ENCODE assay signal across 24 mouse cellular contexts in the genomic region with DNA sequence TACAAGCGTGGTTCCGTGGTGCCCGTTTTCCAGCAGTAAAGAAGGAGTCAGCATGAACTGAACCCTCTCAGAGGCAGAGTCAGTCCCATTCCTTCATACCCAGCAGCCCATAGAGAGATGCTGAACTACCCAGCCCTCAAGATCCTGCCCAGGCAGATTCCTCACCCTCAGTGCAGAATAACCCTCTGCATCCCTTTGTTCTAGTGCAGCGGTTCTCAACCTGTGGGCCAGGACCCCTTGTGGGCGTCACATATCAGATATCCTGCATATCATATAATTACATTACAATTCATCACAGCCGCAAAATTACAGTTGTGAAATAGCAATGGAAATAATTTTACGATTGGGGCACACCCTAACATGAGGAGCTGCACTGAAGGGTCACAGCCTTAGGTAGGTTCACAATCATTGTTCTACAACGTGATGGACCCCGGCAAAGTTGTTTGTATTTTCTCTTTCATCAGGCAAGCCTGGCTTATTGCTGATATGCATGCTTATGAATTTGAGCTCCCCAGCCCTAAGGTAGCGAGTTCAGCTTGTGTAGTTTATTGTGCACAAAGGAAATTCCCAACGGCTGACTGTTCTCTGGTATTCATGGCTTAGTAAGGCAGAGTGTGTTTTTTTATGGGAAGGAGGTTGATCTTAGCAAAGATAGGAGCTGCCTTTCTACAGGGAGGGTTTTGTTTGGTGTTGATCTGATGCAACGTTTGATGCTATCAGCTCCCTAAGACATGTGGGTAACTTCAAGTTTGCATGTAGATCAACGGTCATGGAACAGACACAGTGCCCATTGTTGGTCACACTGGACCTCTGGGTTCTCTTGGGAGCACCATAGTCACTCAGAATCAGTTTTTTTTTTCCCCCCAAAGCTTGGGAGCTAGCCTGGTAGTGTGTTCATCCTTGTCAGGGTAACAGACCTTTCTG. TPM values are rescaled to one million over a fixed set of nuclear protein-coding genes. Genes with fewer than 3 reads are reported as not detected.
DNase-seq lines count a peak whose midpoint lies in the region; ATAC-seq and TF ChIP-seq lines count a peak whose summit lies in the region.
"Had no signal": no experiment of that assay in that cellular context is flagged by ENCODE, and none has a peak within 500 bp of the region (broad histone marks: within the 10 kb centered on the region; RNA-seq: fewer than 3 reads in every experiment).

No protein-coding gene starts in this region.

- WGBS in intestine, embryonic 14.5 days: 82% methylated on average over 13 of the region's 13 CpGs
- WGBS in intestine, embryonic 15.5 days: 72% methylated on average over 13 of the region's 13 CpGs
- WGBS in spleen, adult 2 months: 88% methylated on average over 13 of the region's 13 CpGs
- WGBS in small intestine, adult 2 months: 44% methylated on average over 13 of the region's 13 CpGs
- 89% methylated on average over 13 of the region's 13 CpGs for WGBS in thymus, adult 2 months

- no peak for TF ChIP-seq CTCF in spleen, adult 2 months (IDR thresholded peaks at IDR 0.05; ENCODE audit: extremely low read depth, insufficient read depth, insufficient read length, insufficient replicate concordance)
- TF ChIP-seq CTCF in small intestine, adult 2 months (IDR thresholded peaks at IDR 0.05; ENCODE audit: extremely low read depth, insufficient read length, insufficient replicate concordance, low read depth, low read length): no peak
- TF ChIP-seq CTCF in thymus, adult 2 months (IDR thresholded peaks at IDR 0.05; ENCODE audit: borderline replicate concordance, control insufficient read depth, extremely low read depth, insufficient read depth, low read length, poor library complexity): no peak

- no peak overlapping the region for H3K27ac ChIP-seq in intestine, embryonic 14.5 days (ENCODE audit: low read depth)
- no peak overlapping the region for H3K27ac ChIP-seq in intestine, embryonic 15.5 days
- 0 out of 2 replicates have a peak overlapping the region, but pooled peaks have one; percentile 3 for H3K27ac ChIP-seq in spleen, adult 2 months (ENCODE audit: insufficient read depth, low read length)
- H3K27ac ChIP-seq in small intestine, adult 2 months (ENCODE audit: insufficient read depth, low read depth, low read length): peak overlapping the region; percentile 28; the same call in 1 of the 2 replicates
- no peak overlapping the region for H3K27ac ChIP-seq in thymus, adult 2 months (ENCODE audit: control insufficient read depth, insufficient read depth, low read length)
- H3K27ac ChIP-seq: embryonic facial prominence, embryonic 13.5 days; forebrain, embryonic 10.5 days; heart, embryonic 15.5 days; left cerebral cortex, adult 2 months had no signal

- H3K4me1 ChIP-seq in intestine, embryonic 14.5 days (replicated peaks; ENCODE audit: control insufficient read depth, insufficient read depth, low read length): peaks cover 17% of the 10 kb centered on the region
- peaks cover 21% of the 10 kb centered on the region for H3K4me1 ChIP-seq in intestine, embryonic 15.5 days (replicated peaks)
- no peaks in the 10 kb centered on the region; the same call in 1 of the 2 replicates for H3K4me1 ChIP-seq in spleen, adult 2 months (ENCODE audit: control insufficient read depth, insufficient read depth, insufficient read length)
- peaks cover 20% of the 10 kb centered on the region; the same call in 1 of the 2 replicates for H3K4me1 ChIP-seq in small intestine, adult 2 months (ENCODE audit: control insufficient read depth, insufficient read depth, insufficient read length, low read length)
- no peaks in the 10 kb centered on the region for H3K4me1 ChIP-seq in thymus, adult 2 months (replicated peaks; ENCODE audit: control insufficient read depth, insufficient read depth, low read length)

- TF ChIP-seq POLR2A in spleen, adult 2 months (IDR thresholded peaks at IDR 0.05; ENCODE audit: low read depth, low read length): no peak
- no peak for TF ChIP-seq POLR2A in small intestine, adult 2 months (IDR thresholded peaks at IDR 0.05; ENCODE audit: low read depth, low read length)
- TF ChIP-seq POLR2A in thymus, adult 2 months (IDR thresholded peaks at IDR 0.05; ENCODE audit: control insufficient read depth, extremely low read depth, insufficient read depth, low read length, poor library complexity): no peak

- no peaks in the 10 kb centered on the region for H3K9me3 ChIP-seq in intestine, embryonic 14.5 days (ENCODE audit: control insufficient read depth, low read length)
- no peaks in the 10 kb centered on the region for H3K9me3 ChIP-seq in intestine, embryonic 15.5 days
- H3K9me3 ChIP-seq: embryonic facial prominence, embryonic 13.5 days; forebrain, embryonic 10.5 days; heart, embryonic 15.5 days had no signal

- no peak overlapping the region for H3K4me2 ChIP-seq in intestine, embryonic 14.5 days (ENCODE audit: low read length)
- H3K4me2 ChIP-seq in intestine, embryonic 15.5 days (replicated peaks): no peak overlapping the region
- H3K4me2 ChIP-seq: embryonic facial prominence, embryonic 13.5 days; heart, embryonic 15.5 days had no signal

- DNase-seq in intestine, embryonic 14.5 days (ENCODE audit: low spot score): peak; percentile 45
- no peak for DNase-seq in spleen, adult 2 months (ENCODE audit: low read depth in 1 of 2, low spot score in 2 of 2)
- no peak for DNase-seq in spleen, postnatal 4 days (ENCODE audit: low spot score in 2 of 2)
- DNase-seq in adipocyte (ENCODE audit: low spot score): peak; percentile 47
- no peak for DNase-seq in thymus, adult 2 months
- DNase-seq in layer of hippocampus, adult 18-20 months (ENCODE audit: low spot score in 2 of 2): no peak
- DNase-seq: cerebellum, adult 9-11 months; heart, adult 11 months; kidney, postnatal 10 days; left cerebral cortex, postnatal 4 days; liver; lung, postnatal 10 days; thymus, postnatal 25 days had no signal

- no peak for ATAC-seq in intestine, embryonic 14.5 days (replicated peaks; ENCODE audit: low FRiP score, low TSS enrichment, low read depth)
- ATAC-seq in intestine, embryonic 15.5 days: no peak
- ATAC-seq: CD4-positive, CD25-positive, alpha-beta regulatory T cell, adult 4 months; hindbrain, embryonic 16.5 days; midbrain, embryonic 16.5 days had no signal

- no peak overlapping the region for H3K9ac ChIP-seq in intestine, embryonic 14.5 days (ENCODE audit: low read length)
- no peak overlapping the region for H3K9ac ChIP-seq in intestine, embryonic 15.5 days
- H3K9ac ChIP-seq: embryonic facial prominence, embryonic 13.5 days; heart, embryonic 15.5 days had no signal

- no peaks in the 10 kb centered on the region for H3K36me3 ChIP-seq in intestine, embryonic 14.5 days (ENCODE audit: control insufficient read depth, insufficient read depth, low read length)
- no peaks in the 10 kb centered on the region for H3K36me3 ChIP-seq in intestine, embryonic 15.5 days
- H3K36me3 ChIP-seq in spleen, adult 2 months (ENCODE audit: control insufficient read depth, insufficient read depth, low read length): no peaks in the 10 kb centered on the region
- peaks cover 10% of the 10 kb centered on the region for H3K36me3 ChIP-seq in small intestine, adult 2 months (ENCODE audit: control insufficient read depth, insufficient read depth, low read length)
- peaks cover 7% of the 10 kb centered on the region; the same call in 1 of the 2 replicates for H3K36me3 ChIP-seq in thymus, adult 2 months (ENCODE audit: control insufficient read depth, insufficient read depth, low read length)
- H3K36me3 ChIP-seq: G1E; heart, embryonic 15.5 days had no signal

- no peak overlapping the region for H3K4me3 ChIP-seq in intestine, embryonic 14.5 days (ENCODE audit: low read depth, low read length)
- no peak overlapping the region for H3K4me3 ChIP-seq in intestine, embryonic 15.5 days (replicated peaks)
- H3K4me3 ChIP-seq in spleen, adult 2 months (ENCODE audit: extremely low read depth, insufficient read depth, insufficient read length): no peak overlapping the region
- H3K4me3 ChIP-seq in small intestine, adult 2 months (ENCODE audit: low read depth, low read length): no peak overlapping the region
- no peak overlapping the region for H3K4me3 ChIP-seq in thymus, adult 2 months (ENCODE audit: control insufficient read depth, insufficient read depth, low read length)
- H3K4me3 ChIP-seq: embryonic facial prominence, embryonic 13.5 days; forebrain, embryonic 10.5 days; heart, embryonic 15.5 days; left cerebral cortex, adult 2 months; megakaryocyte, embryonic 14.5 days had no signal

- no peaks in the 10 kb centered on the region for H3K27me3 ChIP-seq in intestine, embryonic 14.5 days (replicated peaks; ENCODE audit: control insufficient read depth, insufficient read depth, low read length)
- no peaks in the 10 kb centered on the region for H3K27me3 ChIP-seq in intestine, embryonic 15.5 days (replicated peaks)
- no peaks in the 10 kb centered on the region for H3K27me3 ChIP-seq in spleen, adult 2 months (ENCODE audit: control insufficient read depth, insufficient read depth, low read length)
- no peaks in the 10 kb centered on the region for H3K27me3 ChIP-seq in small intestine, adult 2 months (ENCODE audit: control insufficient read depth, insufficient read depth, low read length)
- no peaks in the 10 kb centered on the region for H3K27me3 ChIP-seq in thymus, adult 2 months (ENCODE audit: control insufficient read depth, insufficient read depth, low read length)
- H3K27me3 ChIP-seq: embryonic facial prominence, embryonic 13.5 days; heart, embryonic 15.5 days; megakaryocyte, embryonic 14.5 days had no signal

RNA-seq across cellular contexts. Expression of a gene that starts 33.0 kb away (rescaled TPM):
- 66.2 and 71.8 TPM in 2 replicates for polyA plus RNA-seq in intestine, embryonic 14.5 days (2014; fragmentation: Nextera tagmentation; extraction: Ambion mirVana)
- polyA plus RNA-seq in intestine, embryonic 15.5 days (2015; fragmentation: Nextera tagmentation; extraction: Ambion mirVana): 50.4 and 53.8 TPM in 2 replicates
- 22.8 and 23.9 TPM in 2 replicates for polyA plus RNA-seq in spleen, adult 2 months (2012; rRNA removed)
- polyA plus RNA-seq in small intestine, adult 2 months (2012; rRNA removed): 15.1 and 172 TPM in 2 replicates
- 104 and 130 TPM in 2 replicates for polyA plus RNA-seq in thymus, adult 2 months (2012; rRNA removed)
- 10 to 100 TPM; 20.6 to 27.4 TPM for total RNA-seq in layer of hippocampus, adult 18-20 months (2021)

Comparison
In these comparisons a context has a peak if more than half of its experiments do, and no peak if none do; other contexts are left out.
1. DNase-seq: peak in intestine, embryonic 14.5 days (single experiment) and adipocyte (single experiment); none in spleen, adult 2 months (0 of 2), spleen, postnatal 4 days (0 of 2), thymus, adult 2 months (single experiment) and layer of hippocampus, adult 18-20 months (0 of 2).
2. H3K27ac ChIP-seq: peak in spleen, adult 2 months (single experiment) and small intestine, adult 2 months (single experiment); none in intestine, embryonic 14.5 days (single experiment), intestine, embryonic 15.5 days (single experiment) and thymus, adult 2 months (single experiment).